Mouse (Mus musculus) midbrain, postnatal 0 days (tissue): ENCODE data around the gene Ccdc40. TPM values are rescaled to one million over a fixed set of nuclear protein-coding genes. Genes with fewer than 3 reads are reported as not detected.
A peak's percentile ranks its signal among the peaks of the same experiment; 100 is the strongest.
"Not testable (repeated sequence)": the region's sequence is repeated elsewhere in the genome, so short reads cannot be mapped to it uniquely, and the experiment has no call there.

Experiments used
- ATAC-seq: fragments of 200-750 bp; cut with Nextera tagmentation; 2 replicates; pipeline ENCODE4 v1.8.0; 2017; ENCODE audit warnings: moderate number of reproducible peaks, mild to moderate bottlenecking, moderate TSS enrichment, moderate library complexity; ENCODE audit not compliant: low FRiP score
- DNase-seq: peaks from one replicate; pipeline ENCODE4 v3.0.0-alpha.2; 2015; ENCODE audit warnings: low spot score
- H3K27ac ChIP-seq: fragments of 300-500 bp; sonication (generic); 2 replicates; pipeline ENCODE4 v1.5.1; 2014; ENCODE audit warnings: low read depth, mild to moderate bottlenecking, low read length, mixed read lengths
- H3K27me3 ChIP-seq: fragments of 300-500 bp; sonication (generic); 2 replicates; pipeline ENCODE4 v1.6.1; 2014; ENCODE audit warnings: low read length, control low read depth, mixed read lengths; ENCODE audit not compliant: insufficient read depth
- H3K36me3 ChIP-seq: fragments of 300-500 bp; sonication (generic); 2 replicates; pipeline ENCODE4 v1.6.1; 2014; ENCODE audit warnings: low read length, control low read depth, mixed read lengths; ENCODE audit not compliant: insufficient read depth
- H3K4me1 ChIP-seq: fragments of 300-500 bp; sonication (generic); 2 replicates; pipeline ENCODE4 v1.6.1; 2014; ENCODE audit warnings: mild to moderate bottlenecking, control low read depth, antibody characterized with exemption, low read length, mixed read lengths; ENCODE audit not compliant: insufficient read depth
- H3K4me2 ChIP-seq: fragments of 300-500 bp; sonication (generic); 2 replicates; pipeline ENCODE4 v1.6.1; 2014; ENCODE audit warnings: low read depth, mild to moderate bottlenecking, low read length, mixed read lengths; ENCODE audit not compliant: poor library complexity, severe bottlenecking
- H3K4me3 ChIP-seq: fragments of 300-500 bp; sonication (generic); 2 replicates; pipeline ENCODE4 v1.5.1; 2014; ENCODE audit warnings: low read depth, mild to moderate bottlenecking, low read length, moderate library complexity
- H3K9ac ChIP-seq: fragments of 300-500 bp; sonication (generic); replicated peaks from 2 replicates; pipeline ENCODE4 v1.6.1; 2014; ENCODE audit warnings: mild to moderate bottlenecking, low read length, moderate library complexity, mixed read lengths; ENCODE audit not compliant: poor library complexity, severe bottlenecking
- H3K9me3 ChIP-seq: fragments of 300-500 bp; sonication (generic); 2 replicates; pipeline ENCODE4 v1.6.1; 2016; ENCODE audit warnings: low read length, control low read depth
- CTCF ChIP-seq: IDR thresholded peaks from 2 replicates; pipeline ENCODE4 v1.5.1; 2016; ENCODE audit warnings: antibody characterized with exemption, mild to moderate bottlenecking
- WGBS: fragments of 180-500 bp; shearing (Covaris S2); extraction: QIAGEN DNeasy Blood & Tissue Kit; methylation state at CpG from one replicate; pipeline ENCODE4 v1.1.7; 2014; 5-methylcytosine and 5-hydroxymethylcytosine counted together
- polyA plus RNA-seq: library from polyadenylated mRNA; unstranded; fragments of >200 nt; fragmentation: Nextera tagmentation; extraction: Ambion mirVana; gene quantifications from 2 replicates; pipeline ENCODE4 v1.2.1, GENCODE M21; 2015
- total RNA-seq: library from RNA; depleted of rRNA; stranded (reverse); fragments of >200 nt; gene quantifications from 2 replicates; pipeline ENCODE4 v1.2.3, GENCODE M21; 2014

Gene Ccdc40
- total and polyA plus RNA-seq, 2 experiments from 2014 or later, result 13.3 to 22.7 TPM

DNA sequence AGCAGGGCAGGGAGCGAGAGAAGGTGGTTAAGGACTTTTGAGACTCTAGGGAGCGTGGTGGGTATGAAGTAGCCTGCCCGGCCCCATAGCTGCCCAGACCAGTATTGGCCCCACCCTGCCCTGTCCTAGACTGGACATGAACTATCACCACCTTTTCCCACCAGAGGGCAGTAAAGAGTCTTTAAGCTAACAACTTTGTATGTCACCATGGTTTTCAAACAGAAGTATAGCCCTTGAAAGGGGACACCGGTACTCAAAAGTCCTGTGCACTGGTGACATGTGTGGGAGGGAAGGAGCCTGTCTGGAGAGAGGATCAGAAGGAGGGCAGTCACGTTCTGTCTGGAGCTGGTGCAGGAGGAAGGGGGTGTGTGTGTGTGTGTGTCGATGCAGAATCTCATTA is 20.6 kb downstream of the Ccdc40 start:
- no peaks in the 10 kb centered on the region for H3K4me1 ChIP-seq
- no peaks in the 10 kb centered on the region for H3K9me3 ChIP-seq
- DNase-seq, result peak; percentile 87
- no peaks in the 10 kb centered on the region for H3K27me3 ChIP-seq
- no peak overlapping the region for H3K4me3 ChIP-seq
- TF ChIP-seq CTCF, result peak; percentile 75
- H3K36me3 ChIP-seq, result no peaks in the 10 kb centered on the region
- H3K27ac ChIP-seq, result no peak overlapping the region
- no peak overlapping the region for H3K9ac ChIP-seq
- ATAC-seq, result no peak
- no peak overlapping the region for H3K4me2 ChIP-seq
- WGBS, result 37% methylated on average over 6 of the region's 6 CpGs

DNA sequence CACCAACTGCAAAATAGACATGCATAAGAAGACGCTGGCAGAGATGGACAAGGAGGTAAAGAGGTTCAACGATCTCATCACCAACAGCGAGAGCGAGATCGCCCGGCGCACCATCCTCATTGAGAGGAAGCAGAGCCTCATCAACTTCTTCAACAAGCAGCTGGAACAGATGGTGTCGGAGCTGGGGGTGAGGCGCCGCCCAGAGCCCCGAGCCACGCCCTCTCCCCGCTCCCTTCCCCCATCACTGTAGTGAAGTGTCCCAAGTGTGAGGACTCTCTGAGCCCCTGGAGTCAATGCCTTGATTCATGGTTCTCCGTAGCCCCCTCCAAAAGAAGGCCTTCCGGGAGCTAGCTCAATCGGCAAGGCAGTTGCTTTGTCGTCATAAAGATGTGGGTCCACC is 22.6 kb downstream of the Ccdc40 start:
- H3K27me3 ChIP-seq, result no peaks in the 10 kb centered on the region
- no peaks in the 10 kb centered on the region for H3K36me3 ChIP-seq
- H3K4me3 ChIP-seq, result no peak overlapping the region
- DNase-seq (no peak), ATAC-seq (no peak)
- no peak overlapping the region for H3K9ac ChIP-seq
- 74% methylated on average over 17 of the region's 17 CpGs for WGBS
- H3K9me3 ChIP-seq, result no peaks in the 10 kb centered on the region
- H3K27ac ChIP-seq, result no peak overlapping the region
- H3K4me2 ChIP-seq, result no peak overlapping the region
- TF ChIP-seq CTCF, result no peak
- no peaks in the 10 kb centered on the region for H3K4me1 ChIP-seq

DNA sequence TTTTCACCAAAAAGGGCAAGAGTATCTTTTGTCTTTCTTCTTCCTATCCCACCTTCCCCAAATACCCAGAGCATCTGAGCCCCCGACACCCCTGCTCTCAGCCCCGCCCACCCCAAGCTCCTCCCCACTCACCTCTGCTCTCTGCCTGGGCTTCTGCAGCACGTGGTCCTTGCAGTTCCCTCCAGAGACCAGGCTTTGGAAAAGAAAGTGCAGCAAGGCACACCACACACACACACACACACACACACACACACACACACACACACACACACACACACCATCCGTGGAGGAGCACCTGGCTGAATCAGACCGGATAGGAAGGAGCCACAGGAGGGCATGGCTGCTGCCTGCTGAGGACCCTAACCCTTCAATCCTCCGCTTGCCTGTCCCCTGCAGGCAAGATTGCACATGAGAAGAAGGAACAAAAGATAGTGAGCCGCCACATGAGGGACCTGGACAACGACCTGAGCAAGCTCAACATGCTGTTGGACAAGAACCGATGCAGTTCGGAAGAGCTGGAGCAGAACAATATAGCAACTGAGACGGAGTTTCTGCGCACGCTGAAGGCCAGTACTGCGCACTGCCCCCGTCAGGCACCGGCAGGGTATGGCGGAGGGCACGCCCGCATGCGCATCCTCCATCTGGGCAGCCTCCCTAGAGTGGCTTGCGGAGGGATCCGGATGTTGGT is 24.6 kb downstream of the Ccdc40 start:
- peak overlapping the region; percentile 24 for H3K4me3 ChIP-seq
- peak; percentile 75 for ATAC-seq
- H3K36me3 ChIP-seq, result no peaks in the 10 kb centered on the region
- peak overlapping the region; percentile 47 for H3K4me2 ChIP-seq
- H3K9me3 ChIP-seq, result no peaks in the 10 kb centered on the region
- H3K27ac ChIP-seq, result peak overlapping the region; percentile 38; the same call in 1 of the 2 replicates
- peak; percentile 79 for TF ChIP-seq CTCF
- peak; percentile 78 for DNase-seq
- no peak overlapping the region for H3K9ac ChIP-seq
- H3K27me3 ChIP-seq, result no peaks in the 10 kb centered on the region
- no peaks in the 10 kb centered on the region for H3K4me1 ChIP-seq
- WGBS, result 9% methylated on average over 22 of the region's 22 CpGs

DNA sequence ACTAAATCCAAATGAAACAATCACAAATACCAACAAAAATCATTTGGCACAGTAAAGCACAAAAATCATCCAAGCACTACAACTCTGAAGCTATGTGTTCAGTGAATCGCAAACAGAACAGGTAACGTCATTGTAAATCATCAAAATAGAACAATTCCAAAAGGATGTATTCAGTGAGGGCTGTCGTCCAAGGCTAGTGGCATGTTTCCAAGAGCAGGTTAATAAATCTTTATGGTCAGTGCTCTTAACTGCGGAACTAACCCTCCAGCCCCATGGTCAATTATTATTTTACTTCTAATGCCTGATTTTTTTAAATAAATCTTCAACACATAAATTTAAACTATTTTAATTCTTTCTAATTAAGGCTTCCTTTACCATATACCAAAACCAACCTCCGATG is 28.2 kb downstream of the Ccdc40 start:
- DNase-seq, H3K9ac ChIP-seq, H3K27ac ChIP-seq, H3K4me3 ChIP-seq, H3K9me3 ChIP-seq, ATAC-seq, H3K4me1 ChIP-seq, H3K4me2 ChIP-seq, H3K27me3 ChIP-seq, H3K36me3 ChIP-seq: not testable (repeated sequence)
- 86% methylated on average over 5 of the region's 5 CpGs for WGBS

DNA sequence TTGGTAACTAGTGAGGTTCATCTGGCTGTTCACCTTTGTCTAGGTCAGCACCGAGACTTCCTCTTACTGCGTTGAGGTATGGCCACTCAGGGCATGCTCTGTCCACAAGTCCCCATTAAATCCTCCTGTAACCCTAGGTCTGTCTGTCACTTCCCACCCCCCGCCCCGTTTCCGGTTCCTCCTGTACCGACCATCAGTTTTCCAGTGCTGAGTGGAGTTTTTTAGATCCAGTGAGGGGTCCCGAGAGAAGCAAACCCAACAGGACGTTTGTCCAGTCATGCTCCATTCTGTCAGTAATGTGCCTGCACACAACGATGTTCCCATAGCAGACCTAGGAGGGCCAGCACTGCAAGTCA is 29.8 kb downstream of the Ccdc40 start:
- H3K4me3 ChIP-seq, result no peak overlapping the region
- 83% methylated on average over 9 of the region's 9 CpGs for WGBS

DNA sequence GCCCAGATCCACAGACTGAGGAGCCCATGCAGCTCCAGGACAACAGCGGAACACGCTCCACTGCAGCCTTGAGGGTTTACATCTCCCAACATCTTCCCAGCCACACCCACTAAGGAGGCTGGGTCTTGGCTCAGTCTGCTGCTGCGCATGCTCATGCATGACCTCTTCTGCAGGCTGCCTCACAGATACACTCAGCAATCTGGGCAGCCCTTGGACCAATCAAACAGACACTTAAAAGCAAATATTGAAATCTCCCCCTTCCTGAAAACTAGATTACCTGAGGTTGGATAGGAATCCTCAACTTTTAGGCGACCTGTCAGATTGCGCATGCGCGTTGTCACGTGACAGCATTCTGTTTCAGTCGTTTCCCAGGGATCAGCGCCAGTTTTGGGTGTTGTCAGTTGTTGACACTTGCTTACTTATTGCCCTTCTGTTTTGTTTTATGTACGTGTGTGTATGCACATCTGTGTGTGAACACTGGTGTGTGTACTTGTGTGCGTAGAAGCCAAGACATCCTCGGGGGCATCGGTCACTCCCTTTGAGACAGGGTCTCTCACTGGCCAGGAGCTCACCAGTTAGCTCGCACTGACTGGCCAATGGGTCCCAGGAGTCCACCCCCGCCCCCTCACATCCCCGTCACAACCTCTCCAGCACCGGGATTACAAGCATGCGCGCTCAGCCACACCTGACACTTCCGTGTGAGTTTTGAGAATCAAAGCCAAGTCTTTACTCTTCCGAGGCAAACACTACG is 30.4 kb downstream of the Ccdc40 start:
- Histone ChIP-seq H3K27me3 (no peaks in the 10 kb centered on the region), H3K4me1 (no peaks in the 10 kb centered on the region), H3K27ac (peak overlapping the region; percentile 9; the same call in 1 of the 2 replicates), H3K4me2 (peak overlapping the region; percentile 34), H3K36me3 (peaks cover 15% of the 10 kb centered on the region), H3K9ac (no peak overlapping the region), H3K9me3 (no peaks in the 10 kb centered on the region), H3K4me3 (no peak overlapping the region)
- peak; percentile 73; the same call in 1 of the 2 replicates for ATAC-seq
- WGBS, result 63% methylated on average over 23 of the region's 23 CpGs
- no peak for TF ChIP-seq CTCF
- peak; percentile 54 for DNase-seq

More for the DNA sequence above, 29.8 kb downstream of the Ccdc40 start:
- no peaks in the 10 kb centered on the region for H3K27me3 ChIP-seq
- H3K27ac ChIP-seq, result no peak overlapping the region
- H3K4me1 ChIP-seq, result no peaks in the 10 kb centered on the region
- H3K4me2 ChIP-seq, result peak overlapping the region; percentile 34
- no peak for TF ChIP-seq CTCF
- H3K9ac ChIP-seq, result 0 out of 2 replicates have a peak overlapping the region, but pooled peaks have one; percentile 5
- H3K9me3 ChIP-seq, result no peaks in the 10 kb centered on the region
- DNase-seq, result no peak
- H3K36me3 ChIP-seq, result peaks cover 14% of the 10 kb centered on the region
- ATAC-seq, result no peak
